Mouse (Mus musculus) stomach, embryonic 14.5 days (tissue): ENCODE data around the gene Nudcd3. TPM values are rescaled to one million over a fixed set of nuclear protein-coding genes. Genes with fewer than 3 reads are reported as not detected.

ENCODE experiments used
- ATAC-seq: fragments of 200-750 bp; cut with Nextera tagmentation; 2 replicates; pipeline ENCODE4 v1.8.0; 2017; ENCODE audit warnings: low read depth, moderate TSS enrichment; ENCODE audit not compliant: insufficient number of reproducible peaks, insufficient read depth, low FRiP score
- H3K27ac ChIP-seq: fragments of 300-500 bp; sonication (generic); 2 replicates; pipeline ENCODE4 v1.5.1; 2014; ENCODE audit warnings: mild to moderate bottlenecking, low read length, moderate library complexity, mixed read lengths
- H3K27me3 ChIP-seq: fragments of 300-500 bp; sonication (generic); 2 replicates; pipeline ENCODE4 v1.6.1; 2014; ENCODE audit warnings: low read length, control low read depth, mixed read lengths; ENCODE audit not compliant: control insufficient read depth, insufficient read depth
- H3K36me3 ChIP-seq: fragments of 300-500 bp; sonication (generic); 2 replicates; pipeline ENCODE4 v1.6.1; 2014; ENCODE audit warnings: mild to moderate bottlenecking, control low read depth, low read length, moderate library complexity, mixed read lengths; ENCODE audit not compliant: control insufficient read depth, insufficient read depth
- H3K4me1 ChIP-seq: fragments of 300-500 bp; sonication (generic); 2 replicates; pipeline ENCODE4 v1.6.1; 2014; ENCODE audit warnings: low read length, control low read depth, mixed read lengths; ENCODE audit not compliant: control insufficient read depth, insufficient read depth
- H3K4me2 ChIP-seq: fragments of 300-500 bp; sonication (generic); replicated peaks from 2 replicates; pipeline ENCODE4 v1.6.1; 2014; ENCODE audit warnings: low read depth, low read length, control low read depth
- H3K4me3 ChIP-seq: fragments of 300-500 bp; sonication (generic); 2 replicates; pipeline ENCODE4 v1.5.1; 2014; ENCODE audit warnings: low read depth, low read length, control low read depth
- H3K9ac ChIP-seq: fragments of 300-500 bp; sonication (generic); replicated peaks from 2 replicates; pipeline ENCODE4 v1.6.1; 2014; ENCODE audit warnings: low read depth, mild to moderate bottlenecking, control low read depth, low read length, moderate library complexity, mixed read lengths
- H3K9me3 ChIP-seq: fragments of 300-500 bp; sonication (generic); 2 replicates; pipeline ENCODE4 v1.6.1; 2016; ENCODE audit warnings: low read depth, low read length, control low read depth; ENCODE audit not compliant: control insufficient read depth
- WGBS: fragments of 180-500 bp; shearing (Covaris S2); extraction: QIAGEN DNeasy Blood & Tissue Kit; methylation state at CpG from one replicate; pipeline ENCODE4 v1.1.7; 2014; 5-methylcytosine and 5-hydroxymethylcytosine counted together
- polyA plus RNA-seq: library from polyadenylated mRNA; unstranded; fragments of >200 nt; fragmentation: Nextera tagmentation; extraction: Ambion mirVana; gene quantifications from 2 replicates; pipeline ENCODE4 v1.2.1, GENCODE M21; 2014

Nudcd3 gene
- polyA plus RNA-seq, 1 experiment from 2014 or later: 42.0 TPM

- Histone ChIP-seq H3K9ac (no peak overlapping the region), H3K4me2 (no peak overlapping the region), H3K4me3 (no peak overlapping the region), H3K27ac (no peak overlapping the region), H3K36me3 (no peaks in the 10 kb centered on the region), H3K9me3 (no peaks in the 10 kb centered on the region), H3K27me3 (no peaks in the 10 kb centered on the region), H3K4me1 (no peaks in the 10 kb centered on the region)
- 75% methylated on average over 3 of the region's 3 CpGs for WGBS
- no peak for ATAC-seq
These were observed 39.4 kb downstream of the Nudcd3 start for GRCm38 (mm10) chr11:6160663-6161271.

- Histone ChIP-seq H3K9ac (no peak overlapping the region), H3K36me3 (no peaks in the 10 kb centered on the region), H3K4me2 (no peak overlapping the region), H3K27ac (no peak overlapping the region), H3K4me1 (no peaks in the 10 kb centered on the region), H3K9me3 (no peaks in the 10 kb centered on the region), H3K27me3 (no peaks in the 10 kb centered on the region), H3K4me3 (no peak overlapping the region)
- 88% methylated on average over 4 of the region's 4 CpGs for WGBS
- ATAC-seq: no peak
These were observed 40.4 kb downstream of the Nudcd3 start for GRCm38 (mm10) chr11:6159704-6160275.

GRCm38 (mm10) chr11:6158515-6158914 lies 41.7 kb downstream of the Nudcd3 start:
- Histone ChIP-seq H3K9ac (no peak overlapping the region), H3K27ac (no peak overlapping the region), H3K36me3 (no peaks in the 10 kb centered on the region), H3K4me3 (no peak overlapping the region), H3K9me3 (no peaks in the 10 kb centered on the region), H3K4me1 (no peaks in the 10 kb centered on the region; the same call in 1 of the 2 replicates), H3K27me3 (no peaks in the 10 kb centered on the region), H3K4me2 (no peak overlapping the region)
- WGBS: 80% methylated on average over 1 of the region's 1 CpGs
- no peak for ATAC-seq

GRCm38 (mm10) chr11:6157119-6157518 lies 43.1 kb downstream of the Nudcd3 start:
- no peak overlapping the region for H3K9ac ChIP-seq
- no peak overlapping the region for H3K4me2 ChIP-seq
- WGBS: 69% methylated on average over 5 of the region's 5 CpGs
- no peaks in the 10 kb centered on the region for H3K9me3 ChIP-seq
- no peak overlapping the region for H3K27ac ChIP-seq
- no peak overlapping the region for H3K4me3 ChIP-seq
- H3K27me3 ChIP-seq: no peaks in the 10 kb centered on the region
- ATAC-seq: no peak
- no peaks in the 10 kb centered on the region for H3K36me3 ChIP-seq
- H3K4me1 ChIP-seq: no peaks in the 10 kb centered on the region; the same call in 1 of the 2 replicates

- Histone ChIP-seq H3K36me3 (no peaks in the 10 kb centered on the region), H3K27me3 (no peaks in the 10 kb centered on the region), H3K4me2 (no peak overlapping the region), H3K4me1 (no peaks in the 10 kb centered on the region; the same call in 1 of the 2 replicates), H3K4me3 (no peak overlapping the region), H3K27ac (no peak overlapping the region), H3K9ac (no peak overlapping the region), H3K9me3 (no peaks in the 10 kb centered on the region)
- ATAC-seq: no peak
- 84% methylated on average over 5 of the region's 5 CpGs for WGBS
These were observed 43.6 kb downstream of the Nudcd3 start for GRCm38 (mm10) chr11:6156651-6157050.

- no peak for ATAC-seq
- no peak overlapping the region for H3K9ac ChIP-seq
- H3K36me3 ChIP-seq: peaks cover 5% of the 10 kb centered on the region; the same call in 1 of the 2 replicates
- H3K27ac ChIP-seq: no peak overlapping the region
- WGBS: 60% methylated on average over 3 of the region's 3 CpGs
- H3K4me2 ChIP-seq: no peak overlapping the region
- H3K9me3 ChIP-seq: no peaks in the 10 kb centered on the region
- H3K4me3 ChIP-seq: no peak overlapping the region
- no peaks in the 10 kb centered on the region; the same call in 1 of the 2 replicates for H3K4me1 ChIP-seq
- no peaks in the 10 kb centered on the region for H3K27me3 ChIP-seq
These were observed 46.0 kb downstream of the Nudcd3 start for GRCm38 (mm10) chr11:6154211-6154701.

- no peak overlapping the region for H3K4me3 ChIP-seq
- WGBS: 85% methylated on average over 4 of the region's 4 CpGs
- no peaks in the 10 kb centered on the region; the same call in 1 of the 2 replicates for H3K4me1 ChIP-seq
- no peak overlapping the region for H3K4me2 ChIP-seq
- H3K9me3 ChIP-seq: no peaks in the 10 kb centered on the region
- no peak overlapping the region for H3K9ac ChIP-seq
- no peak overlapping the region for H3K27ac ChIP-seq
- no peak for ATAC-seq
- H3K36me3 ChIP-seq: peaks cover 13% of the 10 kb centered on the region; the same call in 1 of the 2 replicates
- H3K27me3 ChIP-seq: no peaks in the 10 kb centered on the region
These were observed 47.4 kb downstream of the Nudcd3 start for GRCm38 (mm10) chr11:6152864-6153263.

GRCm38 (mm10) chr11:6138233-6138950 lies 61.8 kb downstream of the Nudcd3 start:
- no peak overlapping the region for H3K9ac ChIP-seq
- WGBS: 89% methylated on average over 6 of the region's 7 CpGs

More at GRCm38 (mm10) chr11:6138233-6138950, 61.8 kb downstream of the Nudcd3 start:
- Histone ChIP-seq H3K9me3 (no peaks in the 10 kb centered on the region), H3K27ac (no peak overlapping the region), H3K36me3 (peaks cover 5% of the 10 kb centered on the region), H3K4me1 (no peaks in the 10 kb centered on the region), H3K27me3 (no peaks in the 10 kb centered on the region), H3K4me3 (no peak overlapping the region), H3K4me2 (no peak overlapping the region)
- ATAC-seq: no peak
